Mouse (Mus musculus): ENCODE results near the gene Ndufaf4. TPM values are rescaled to one million over a fixed set of nuclear protein-coding genes. Genes with fewer than 3 reads are reported as not detected.

Ndufaf4 gene
- polyA plus RNA-seq, 2 experiments: 6.3 to 32.2 TPM

DNA sequence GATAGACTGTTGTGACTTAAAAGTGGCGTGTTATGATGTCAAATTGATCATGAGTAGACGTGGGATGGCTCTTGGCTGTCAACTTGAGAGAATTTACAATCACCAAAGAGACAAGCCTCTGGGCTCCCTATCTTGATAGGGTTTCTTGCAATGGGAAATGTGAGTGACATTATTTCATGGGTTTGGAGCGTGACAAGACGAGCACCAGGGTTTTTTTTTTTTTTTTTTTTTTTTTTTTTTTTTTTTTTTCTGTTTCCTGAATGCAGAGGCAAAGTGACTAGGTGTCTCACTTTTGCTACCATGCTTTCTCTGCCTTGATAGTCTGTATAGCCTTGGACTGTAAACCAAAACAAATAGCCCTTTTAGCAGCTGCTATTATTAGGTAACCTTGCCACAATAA lies 3.3 kb upstream of the Ndufaf4 start:
- no peak overlapping the region for H3K4me2 ChIP-seq (ENCODE audit: low read depth)
- H3K4me3 ChIP-seq (ENCODE audit: insufficient read depth in 1 of 2, low read depth in 2 of 2, low read length in 2 of 2): no peak overlapping the region
- ATAC-seq (ENCODE audit: insufficient read depth) (no peak), DNase-seq (ENCODE audit: low read depth in 3 of 3, low spot score in 3 of 3) (no peak)
- H3K27ac ChIP-seq: no peak overlapping the region
- no peaks in the 10 kb centered on the region for H3K36me3 ChIP-seq (replicated peaks; ENCODE audit: control insufficient read depth, insufficient read depth, low read depth)
- 40% methylated on average over 4 of the region's 4 CpGs for WGBS (ENCODE audit: insufficient replicate concordance)
- no peak for TF ChIP-seq EP300 (IDR thresholded peaks at IDR 0.05; ENCODE audit: low read depth)
- TF ChIP-seq CTCF (IDR thresholded peaks at IDR 0.05; ENCODE audit: low read depth): no peak
- H3K9ac ChIP-seq (replicated peaks): no peak overlapping the region
- H3K27me3 ChIP-seq (ENCODE audit: control insufficient read depth, insufficient read depth, low read length): no peaks in the 10 kb centered on the region
- no peaks in the 10 kb centered on the region for H3K9me3 ChIP-seq (ENCODE audit: control insufficient read depth, low read length)
- peaks cover 0 to 3% of the 10 kb centered on the region in 2 experiments; a peak in 1 of 4 replicates for H3K4me1 ChIP-seq (replicated peaks; ENCODE audit: control insufficient read depth in 2 of 2, insufficient read depth in 2 of 2, low read length in 1 of 2)

DNA sequence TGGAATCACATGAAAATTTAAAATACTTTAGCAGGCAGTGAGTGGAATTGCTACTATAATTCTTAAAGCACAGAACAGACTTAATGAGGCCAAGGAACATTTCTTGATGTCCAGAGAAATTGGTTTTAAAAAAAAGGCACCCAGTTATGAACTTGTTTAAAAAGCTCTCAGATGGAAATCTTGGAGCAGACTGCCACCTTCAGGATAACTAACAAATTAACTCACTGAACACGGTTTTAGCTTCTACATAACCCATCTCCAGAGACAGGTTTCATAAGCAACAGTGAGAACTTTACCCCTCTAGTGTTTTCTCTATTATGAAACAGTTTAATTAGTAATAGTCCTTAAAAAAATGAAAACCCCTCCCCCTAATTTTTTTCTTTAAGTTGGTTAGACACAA lies 1.1 kb upstream of the Ndufaf4 start:
- Histone ChIP-seq H3K4me3 (ENCODE audit: insufficient read depth in 1 of 2, low read depth in 2 of 2, low read length in 2 of 2) (no peak overlapping the region), H3K4me1 (replicated peaks; ENCODE audit: control insufficient read depth in 2 of 2, insufficient read depth in 2 of 2, low read length in 1 of 2) (peaks cover 0 to 3% of the 10 kb centered on the region in 2 experiments; a peak in 1 of 4 replicates), H3K9ac (replicated peaks) (no peak overlapping the region), H3K4me2 (ENCODE audit: low read depth) (peak overlapping the region; percentile 80), H3K9me3 (ENCODE audit: control insufficient read depth, low read length) (no peaks in the 10 kb centered on the region), H3K36me3 (replicated peaks; ENCODE audit: control insufficient read depth, insufficient read depth, low read depth) (peaks cover 3% of the 10 kb centered on the region), H3K27me3 (ENCODE audit: control insufficient read depth, insufficient read depth, low read length) (no peaks in the 10 kb centered on the region), H3K27ac (no peak overlapping the region)
- no peak for TF ChIP-seq EP300 (IDR thresholded peaks at IDR 0.05; ENCODE audit: low read depth)
- peak; percentile 40; the same call in 1 of the 2 replicates for TF ChIP-seq CTCF (IDR thresholded peaks at IDR 0.05; ENCODE audit: low read depth)
- DNase-seq (ENCODE audit: low read depth in 3 of 3, low spot score in 3 of 3) (peak; percentile 17 to 46 (median 19)), ATAC-seq (ENCODE audit: insufficient read depth) (no peak)
- WGBS (ENCODE audit: insufficient replicate concordance): 0% methylated on average over 1 of the region's 1 CpGs

DNA sequence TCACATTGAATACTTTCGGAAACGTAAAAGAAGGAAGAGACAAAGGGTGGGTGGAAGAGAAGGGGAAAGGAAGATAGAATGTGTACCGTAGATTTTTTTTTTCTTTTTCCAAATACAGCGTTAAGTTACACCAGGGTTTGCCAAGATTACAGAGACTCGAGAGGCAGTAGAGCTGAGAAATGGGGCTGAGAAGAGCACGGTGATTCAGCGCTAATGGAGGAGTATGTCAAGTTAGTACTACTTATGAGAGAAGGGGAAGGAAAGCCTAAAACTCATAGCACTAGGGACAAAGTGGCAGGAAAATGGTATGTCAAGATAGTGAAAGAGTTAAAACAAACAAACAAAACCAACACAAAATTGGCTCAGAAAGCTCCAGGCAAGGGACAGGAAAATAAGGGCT lies 532 bp upstream of the Ndufaf4 start:
- ATAC-seq (ENCODE audit: insufficient read depth) (peak; percentile 69), DNase-seq (ENCODE audit: low read depth in 3 of 3, low spot score in 3 of 3) (peak; percentile 20 to 36 (median 28))
- H3K4me2 ChIP-seq (ENCODE audit: low read depth): peak overlapping the region; percentile 80
- peak overlapping the region; percentile 46 for H3K9ac ChIP-seq (replicated peaks)
- WGBS (ENCODE audit: insufficient replicate concordance): 11% methylated on average over 7 of the region's 7 CpGs
- H3K4me3 ChIP-seq (ENCODE audit: insufficient read depth in 1 of 2, low read depth in 2 of 2, low read length in 2 of 2): peak overlapping the region; percentile 71 to 87
- H3K4me1 ChIP-seq (replicated peaks; ENCODE audit: control insufficient read depth in 2 of 2, insufficient read depth in 2 of 2, low read length in 1 of 2): peaks cover 0 to 3% of the 10 kb centered on the region in 2 experiments; a peak in 1 of 4 replicates
- H3K9me3 ChIP-seq (ENCODE audit: control insufficient read depth, low read length): no peaks in the 10 kb centered on the region
- no peak for TF ChIP-seq CTCF (IDR thresholded peaks at IDR 0.05; ENCODE audit: low read depth)
- no peak for TF ChIP-seq EP300 (IDR thresholded peaks at IDR 0.05; ENCODE audit: low read depth)
- H3K27ac ChIP-seq: no peak overlapping the region
- H3K36me3 ChIP-seq (replicated peaks; ENCODE audit: control insufficient read depth, insufficient read depth, low read depth): peaks cover 6% of the 10 kb centered on the region
- H3K27me3 ChIP-seq (ENCODE audit: control insufficient read depth, insufficient read depth, low read length): no peaks in the 10 kb centered on the region

DNA sequence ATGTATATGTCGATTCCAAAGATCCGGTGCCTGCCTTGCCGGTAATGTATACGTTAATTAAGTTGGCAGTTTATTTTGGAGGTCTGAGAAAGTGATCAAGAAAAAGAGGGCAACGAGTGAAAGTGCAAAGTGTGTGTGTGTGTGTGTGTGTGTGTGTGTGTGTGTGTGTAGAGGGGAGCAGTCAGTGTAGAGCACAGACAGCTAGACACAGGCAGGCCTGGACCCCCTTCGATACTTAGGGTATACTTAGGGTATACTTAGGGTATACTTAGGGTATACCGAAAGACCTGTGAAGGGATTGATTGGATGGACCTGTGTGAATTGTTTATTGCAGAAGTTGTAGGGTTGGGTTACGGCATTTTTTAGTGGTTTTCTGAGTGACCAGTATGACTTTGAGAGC lies 753 bp downstream of the Ndufaf4 start:
- peak overlapping the region; percentile 86 to 87 for H3K4me3 ChIP-seq (ENCODE audit: insufficient read depth in 1 of 2, low read depth in 2 of 2, low read length in 2 of 2)
- no peaks in the 10 kb centered on the region for H3K9me3 ChIP-seq (ENCODE audit: control insufficient read depth, low read length)
- ATAC-seq (ENCODE audit: insufficient read depth): no peak
- H3K4me1 ChIP-seq (replicated peaks; ENCODE audit: control insufficient read depth in 2 of 2, insufficient read depth in 2 of 2, low read length in 1 of 2): peaks cover 0 to 3% of the 10 kb centered on the region in 2 experiments; a peak in 1 of 4 replicates
- 18% methylated on average over 8 of the region's 8 CpGs for WGBS (ENCODE audit: insufficient replicate concordance)
- H3K27ac ChIP-seq: no peak overlapping the region
- peak overlapping the region; percentile 82 for H3K9ac ChIP-seq (replicated peaks)
- no peak for DNase-seq (ENCODE audit: low read depth in 3 of 3, low spot score in 3 of 3)
- H3K27me3 ChIP-seq (ENCODE audit: control insufficient read depth, insufficient read depth, low read length): no peaks in the 10 kb centered on the region
- H3K36me3 ChIP-seq (replicated peaks; ENCODE audit: control insufficient read depth, insufficient read depth, low read depth): peaks cover 11% of the 10 kb centered on the region
- H3K4me2 ChIP-seq (ENCODE audit: low read depth): peak overlapping the region; percentile 80
- TF ChIP-seq CTCF (IDR thresholded peaks at IDR 0.05; ENCODE audit: low read depth) (no peak), EP300 (IDR thresholded peaks at IDR 0.05; ENCODE audit: low read depth) (no peak)

DNA sequence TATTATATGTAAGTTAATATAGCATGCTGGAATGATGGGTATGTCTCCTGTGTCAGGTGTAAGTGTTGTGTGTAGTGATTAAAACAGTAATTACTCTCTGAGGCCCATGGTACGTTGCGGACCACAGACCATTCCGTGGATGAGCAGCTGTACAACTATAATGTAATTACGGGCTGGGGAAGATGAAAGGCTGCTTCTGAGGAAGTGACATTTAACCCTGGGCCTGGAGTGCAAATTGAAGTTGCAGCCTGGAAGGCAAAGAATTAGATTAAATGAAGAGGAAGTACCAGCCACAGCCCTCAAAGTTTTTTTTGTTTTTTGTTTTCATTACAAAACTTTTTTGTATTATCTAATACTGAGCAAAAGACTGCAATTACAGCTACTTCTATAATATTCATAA lies 1.3 kb downstream of the Ndufaf4 start:
- TF ChIP-seq CTCF (IDR thresholded peaks at IDR 0.05; ENCODE audit: low read depth) (no peak), EP300 (IDR thresholded peaks at IDR 0.05; ENCODE audit: low read depth) (no peak)
- Histone ChIP-seq H3K4me1 (replicated peaks; ENCODE audit: control insufficient read depth in 2 of 2, insufficient read depth in 2 of 2, low read length in 1 of 2) (peaks cover 0 to 3% of the 10 kb centered on the region in 2 experiments; a peak in 1 of 4 replicates), H3K36me3 (replicated peaks; ENCODE audit: control insufficient read depth, insufficient read depth, low read depth) (peaks cover 11% of the 10 kb centered on the region), H3K27ac (no peak overlapping the region), H3K9me3 (ENCODE audit: control insufficient read depth, low read length) (no peaks in the 10 kb centered on the region), H3K9ac (replicated peaks) (peak overlapping the region; percentile 82), H3K27me3 (ENCODE audit: control insufficient read depth, insufficient read depth, low read length) (no peaks in the 10 kb centered on the region), H3K4me2 (ENCODE audit: low read depth) (peak overlapping the region; percentile 80), H3K4me3 (ENCODE audit: insufficient read depth in 1 of 2, low read depth in 2 of 2, low read length in 2 of 2) (peak overlapping the region; percentile 86 to 87; a peak in 3 of 4 replicates)
- 37% methylated on average over 4 of the region's 4 CpGs for WGBS (ENCODE audit: insufficient replicate concordance)
- DNase-seq (ENCODE audit: low read depth in 3 of 3, low spot score in 3 of 3): no peak
- no peak for ATAC-seq (ENCODE audit: insufficient read depth)

Measured in liver, embryonic 14.5 days (tissue).